Mouse (Mus musculus): ENCODE measurements around the gene Cpm. TPM values are rescaled to one million over a fixed set of nuclear protein-coding genes. Genes with fewer than 3 reads are reported as not detected.

The Cpm gene
- polyA plus RNA-seq, 1 experiment from 2014 or later: 69.8 TPM

DNA sequence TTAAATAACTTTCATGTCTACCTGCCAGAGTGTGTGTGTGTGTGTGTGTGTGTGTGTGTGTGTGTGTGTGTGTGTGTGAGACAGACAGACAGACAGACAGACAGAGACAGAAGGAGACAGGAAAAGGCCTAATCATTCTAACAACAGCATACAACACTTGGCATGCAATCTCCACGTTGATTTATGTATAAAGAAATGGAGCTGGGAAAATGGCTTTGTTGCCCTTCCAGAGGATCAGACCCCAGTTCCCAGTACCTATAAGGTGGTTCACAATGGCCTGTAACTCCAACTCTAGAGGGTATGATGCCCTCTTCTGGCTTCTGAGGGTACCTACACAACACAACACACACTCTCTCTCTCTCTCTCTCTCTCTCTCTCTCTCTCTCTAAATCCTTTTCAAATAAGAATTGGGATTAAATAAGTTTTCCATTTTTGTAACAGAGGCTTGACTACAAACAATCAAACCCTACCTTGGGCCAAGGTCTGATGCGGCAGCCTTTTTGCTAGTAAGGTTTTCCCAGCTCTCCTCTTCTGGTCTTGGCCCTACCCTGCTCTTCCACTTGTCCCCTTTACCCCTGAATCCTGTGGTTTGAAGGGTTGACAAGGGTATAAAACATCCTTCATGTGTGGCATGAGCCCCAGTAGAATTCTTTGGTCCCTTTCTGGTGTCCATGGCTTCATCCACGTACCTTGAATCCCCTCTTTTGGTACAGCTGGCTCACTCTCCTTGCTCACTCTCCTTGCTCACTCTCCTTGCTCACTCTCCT, 6.7 kb downstream of the Cpm start:
- Histone ChIP-seq H3K27ac (no peak overlapping the region), H3K27me3 (no peaks in the 10 kb centered on the region), H3K4me3 (no peak overlapping the region), H3K9me3 (no peaks in the 10 kb centered on the region), H3K4me2 (no peak overlapping the region), H3K4me1 (no peaks in the 10 kb centered on the region), H3K36me3 (no peaks in the 10 kb centered on the region), H3K9ac (no peak overlapping the region)
- no peak for ATAC-seq (ENCODE audit: insufficient number of reproducible peaks, low FRiP score, low TSS enrichment, low read depth)
- WGBS: 86% methylated on average over 3 of the region's 3 CpGs

DNA sequence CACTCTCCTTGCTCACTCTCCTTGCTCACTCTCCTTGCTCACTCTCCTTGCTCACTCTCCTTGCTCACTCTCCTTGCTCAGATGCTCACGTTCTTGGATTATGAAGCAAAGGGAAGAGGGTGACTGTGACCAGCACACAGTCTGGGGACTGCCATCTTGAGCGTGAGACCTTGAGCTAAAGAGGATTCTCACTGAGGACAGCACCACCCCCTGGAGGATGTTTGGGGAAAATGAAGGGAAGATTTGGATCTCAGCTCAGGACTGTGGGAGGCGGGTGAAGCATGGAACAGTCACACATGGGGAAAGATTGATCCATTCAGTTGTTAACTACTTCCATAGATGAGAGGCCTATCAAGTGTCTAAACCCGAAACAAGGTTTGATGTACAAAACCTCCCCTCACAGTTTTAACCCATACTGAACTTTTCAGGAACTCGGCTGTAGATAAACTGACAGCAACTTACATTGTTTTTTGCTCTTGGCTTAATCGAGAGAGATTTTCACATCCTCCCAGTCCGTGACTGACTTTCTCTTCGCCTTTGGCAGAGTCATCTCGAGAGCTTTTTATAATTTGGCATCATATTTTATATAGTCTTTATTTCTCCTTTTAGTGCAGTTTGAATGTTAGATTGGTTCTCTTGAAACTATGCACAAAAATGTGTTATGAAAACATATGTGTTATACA, 7.9 kb downstream of the Cpm start:
- H3K9me3 ChIP-seq: no peaks in the 10 kb centered on the region
- WGBS: 61% methylated on average over 9 of the region's 9 CpGs

DNA sequence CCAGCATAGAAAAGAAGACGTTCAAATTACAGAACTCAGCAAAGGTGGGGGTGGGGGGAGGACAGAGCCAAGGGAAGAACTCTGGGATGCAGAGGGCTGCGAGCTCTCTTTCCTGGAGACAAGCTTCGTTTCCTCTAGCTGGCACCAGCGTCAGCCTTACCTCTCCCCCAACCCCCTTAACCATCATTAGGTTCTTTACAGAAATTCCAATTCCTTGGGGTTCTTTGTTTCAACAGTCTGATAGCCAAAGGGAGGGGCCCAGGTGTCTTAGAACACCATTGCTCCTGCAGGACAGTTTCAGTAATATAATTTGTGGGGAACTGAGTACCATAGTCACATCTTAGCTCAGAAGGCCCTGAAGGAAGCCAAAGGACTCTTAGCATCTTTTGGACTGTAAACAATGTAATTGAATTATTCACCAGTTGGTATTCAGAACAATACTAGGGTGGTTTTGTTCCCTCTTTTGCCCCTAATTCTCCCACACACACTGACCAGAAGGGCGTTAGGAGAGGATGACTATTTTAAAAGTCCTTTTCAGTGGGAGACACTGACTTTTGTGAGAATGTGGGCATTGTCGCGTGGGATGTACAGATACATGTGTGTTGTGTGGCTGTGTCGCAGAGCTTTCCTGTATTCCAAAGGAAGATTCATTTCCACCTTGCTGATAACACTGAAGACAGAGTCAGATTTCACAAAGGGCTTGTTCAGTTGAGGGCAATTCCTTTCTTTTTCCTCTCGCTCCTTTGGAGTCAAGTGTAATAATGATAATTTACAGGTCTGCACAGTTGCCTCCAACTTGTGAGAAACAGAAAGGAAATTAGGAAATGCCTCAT, 8.7 kb downstream of the Cpm start:
- Histone ChIP-seq H3K27ac (no peak overlapping the region), H3K27me3 (no peaks in the 10 kb centered on the region), H3K36me3 (no peaks in the 10 kb centered on the region), H3K4me1 (no peaks in the 10 kb centered on the region), H3K4me2 (no peak overlapping the region), H3K9ac (no peak overlapping the region), H3K4me3 (no peak overlapping the region), H3K9me3 (no peaks in the 10 kb centered on the region)
- no peak for ATAC-seq (ENCODE audit: insufficient number of reproducible peaks, low FRiP score, low TSS enrichment, low read depth)
- WGBS: 71% methylated on average over 9 of the region's 9 CpGs

More for the DNA sequence above, 7.9 kb downstream of the Cpm start:
- H3K4me3 ChIP-seq: no peak overlapping the region
- H3K27ac ChIP-seq: no peak overlapping the region
- no peaks in the 10 kb centered on the region for H3K27me3 ChIP-seq
- no peak for ATAC-seq (ENCODE audit: insufficient number of reproducible peaks, low FRiP score, low TSS enrichment, low read depth)
- no peaks in the 10 kb centered on the region for H3K36me3 ChIP-seq
- no peak overlapping the region for H3K9ac ChIP-seq
- no peaks in the 10 kb centered on the region for H3K4me1 ChIP-seq
- H3K4me2 ChIP-seq: no peak overlapping the region

DNA sequence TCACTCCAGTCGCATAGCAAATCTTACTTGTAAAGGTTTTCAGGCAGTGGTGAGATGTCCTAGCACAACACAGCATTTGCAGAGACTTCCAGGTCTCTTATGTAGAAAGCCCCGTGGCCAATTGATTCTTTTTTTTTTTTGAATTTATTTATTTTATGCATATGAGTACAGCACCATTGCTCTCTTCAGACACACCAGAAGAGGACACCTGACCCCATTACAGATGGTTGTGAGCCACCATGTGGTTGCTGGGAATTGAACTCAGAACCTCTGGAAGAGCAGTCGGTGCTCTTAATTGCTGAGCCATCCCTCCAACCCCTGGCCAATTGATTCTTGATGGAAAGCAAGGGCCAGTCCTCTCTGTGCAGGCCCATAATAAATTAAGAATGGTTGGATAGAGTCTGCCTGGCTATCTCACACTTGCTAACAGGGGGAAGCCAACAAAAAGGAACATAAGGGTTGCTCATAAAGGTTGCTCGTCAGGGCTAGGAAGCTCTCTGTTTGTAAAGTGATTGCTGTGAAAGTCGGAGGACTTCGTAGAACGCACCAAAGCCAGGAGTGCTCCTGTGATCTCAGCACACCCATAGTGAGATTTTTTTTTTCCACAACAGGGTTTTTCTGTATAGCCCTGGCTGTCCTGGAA, 9.4 kb downstream of the Cpm start:
- H3K9ac ChIP-seq: no peak overlapping the region
- no peak overlapping the region for H3K4me2 ChIP-seq
- H3K27me3 ChIP-seq: no peaks in the 10 kb centered on the region
- no peak overlapping the region for H3K4me3 ChIP-seq
- H3K9me3 ChIP-seq: no peaks in the 10 kb centered on the region
- ATAC-seq (ENCODE audit: insufficient number of reproducible peaks, low FRiP score, low TSS enrichment, low read depth): no peak
- H3K27ac ChIP-seq: no peak overlapping the region
- no peaks in the 10 kb centered on the region for H3K36me3 ChIP-seq
- 87% methylated on average over 7 of the region's 7 CpGs for WGBS
- 0 out of 2 replicates have a peak, but pooled peaks cover 4% of the 10 kb centered on the region for H3K4me1 ChIP-seq

DNA sequence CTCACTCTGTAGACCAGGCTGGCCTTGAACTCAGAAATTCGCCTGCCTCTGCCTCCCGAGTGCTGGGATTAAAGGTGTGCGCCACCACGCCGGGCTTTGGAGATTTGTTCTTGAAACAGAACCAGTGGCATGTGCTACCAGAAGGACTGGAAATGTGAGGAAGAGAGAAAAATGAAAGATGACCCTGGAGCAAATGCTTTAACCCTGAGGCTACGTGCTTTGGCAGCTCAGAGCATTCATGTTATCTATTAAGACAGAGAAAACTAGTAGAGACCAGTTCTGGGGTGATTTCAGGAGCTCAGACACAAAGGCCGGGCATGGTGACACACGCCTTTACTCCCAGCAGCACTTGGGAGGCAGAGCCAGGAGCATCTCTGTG, 9.9 kb downstream of the Cpm start:
- no peaks in the 10 kb centered on the region for H3K9me3 ChIP-seq
- H3K9ac ChIP-seq: no peak overlapping the region
- no peak overlapping the region for H3K27ac ChIP-seq
- no peaks in the 10 kb centered on the region for H3K27me3 ChIP-seq
- H3K4me3 ChIP-seq: no peak overlapping the region
- peaks cover 5% of the 10 kb centered on the region; the same call in 1 of the 2 replicates for H3K4me1 ChIP-seq
- H3K4me2 ChIP-seq: no peak overlapping the region
- 86% methylated on average over 8 of the region's 8 CpGs for WGBS
- no peak for ATAC-seq (ENCODE audit: insufficient number of reproducible peaks, low FRiP score, low TSS enrichment, low read depth)
- H3K36me3 ChIP-seq: no peaks in the 10 kb centered on the region

DNA sequence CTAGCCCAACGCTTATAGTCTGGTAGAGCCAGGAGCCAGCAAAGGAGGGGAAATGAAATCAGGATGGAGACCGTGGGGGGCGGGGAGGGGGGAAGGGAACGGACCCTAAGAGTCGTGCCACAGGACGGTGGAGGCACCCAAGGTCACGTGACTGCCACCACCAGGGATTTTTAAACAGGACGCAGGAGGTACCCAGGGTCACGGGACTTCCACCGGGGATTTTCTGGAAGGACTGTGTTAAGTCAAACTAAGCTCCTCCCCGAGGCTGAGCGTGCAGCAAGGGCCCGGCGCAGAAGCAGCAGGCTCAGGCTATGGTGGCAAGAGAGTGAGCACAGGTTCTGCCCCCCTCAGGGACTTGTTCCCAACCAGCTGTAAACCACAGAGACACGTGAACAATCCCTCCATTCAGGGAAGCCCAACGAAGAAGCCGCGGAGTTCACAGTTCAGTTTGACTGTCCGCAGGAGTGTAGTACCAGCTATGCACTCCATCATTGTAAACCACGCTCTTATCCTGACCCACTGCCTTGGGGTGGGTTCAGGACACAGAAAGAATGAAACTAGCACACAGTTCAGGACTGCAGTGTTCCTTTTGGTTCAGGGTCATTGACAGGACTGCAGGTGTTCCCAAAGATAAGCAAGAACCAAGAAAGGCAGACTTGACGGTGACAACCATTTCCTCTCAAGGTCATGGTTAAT, 10.7 kb downstream of the Cpm start:
- Histone ChIP-seq H3K27me3 (no peaks in the 10 kb centered on the region), H3K4me2 (no peak overlapping the region), H3K27ac (no peak overlapping the region), H3K9me3 (no peaks in the 10 kb centered on the region), H3K4me3 (no peak overlapping the region), H3K4me1 (peaks cover 10% of the 10 kb centered on the region; the same call in 1 of the 2 replicates), H3K36me3 (no peaks in the 10 kb centered on the region), H3K9ac (no peak overlapping the region)
- WGBS: 54% methylated on average over 21 of the region's 21 CpGs
- ATAC-seq (ENCODE audit: insufficient number of reproducible peaks, low FRiP score, low TSS enrichment, low read depth): no peak

DNA sequence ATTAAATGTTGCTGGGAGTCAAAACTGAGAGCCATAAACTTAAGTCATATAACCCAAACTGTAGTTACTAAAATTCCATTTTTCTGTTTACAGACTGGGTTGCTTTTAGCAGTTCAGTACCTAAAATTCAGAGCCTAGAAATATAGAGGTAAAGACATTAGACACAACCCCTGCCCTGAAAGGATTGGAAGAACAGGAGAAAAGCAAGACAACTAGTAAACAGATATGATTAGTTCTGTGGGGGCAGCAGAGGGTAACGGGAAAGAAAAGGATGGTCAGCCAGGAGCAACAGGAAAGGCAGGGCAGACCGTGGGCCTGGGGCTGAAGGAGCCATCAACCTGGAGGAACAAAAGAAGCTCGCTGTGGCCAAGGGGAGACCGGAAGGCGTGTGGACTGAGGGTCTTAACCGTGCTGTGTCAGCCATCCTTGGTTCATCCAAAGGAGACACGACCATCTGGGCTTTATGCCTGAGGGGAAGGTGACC, 11.3 kb downstream of the Cpm start:
- no peaks in the 10 kb centered on the region for H3K9me3 ChIP-seq
- 77% methylated on average over 7 of the region's 7 CpGs for WGBS
- no peaks in the 10 kb centered on the region for H3K36me3 ChIP-seq
- no peak overlapping the region for H3K9ac ChIP-seq
- ATAC-seq (ENCODE audit: insufficient number of reproducible peaks, low FRiP score, low TSS enrichment, low read depth): no peak
- H3K4me1 ChIP-seq: peaks cover 10% of the 10 kb centered on the region; the same call in 1 of the 2 replicates
- no peak overlapping the region for H3K27ac ChIP-seq
- H3K4me3 ChIP-seq: no peak overlapping the region
- H3K27me3 ChIP-seq: no peaks in the 10 kb centered on the region
- no peak overlapping the region for H3K4me2 ChIP-seq

DNA sequence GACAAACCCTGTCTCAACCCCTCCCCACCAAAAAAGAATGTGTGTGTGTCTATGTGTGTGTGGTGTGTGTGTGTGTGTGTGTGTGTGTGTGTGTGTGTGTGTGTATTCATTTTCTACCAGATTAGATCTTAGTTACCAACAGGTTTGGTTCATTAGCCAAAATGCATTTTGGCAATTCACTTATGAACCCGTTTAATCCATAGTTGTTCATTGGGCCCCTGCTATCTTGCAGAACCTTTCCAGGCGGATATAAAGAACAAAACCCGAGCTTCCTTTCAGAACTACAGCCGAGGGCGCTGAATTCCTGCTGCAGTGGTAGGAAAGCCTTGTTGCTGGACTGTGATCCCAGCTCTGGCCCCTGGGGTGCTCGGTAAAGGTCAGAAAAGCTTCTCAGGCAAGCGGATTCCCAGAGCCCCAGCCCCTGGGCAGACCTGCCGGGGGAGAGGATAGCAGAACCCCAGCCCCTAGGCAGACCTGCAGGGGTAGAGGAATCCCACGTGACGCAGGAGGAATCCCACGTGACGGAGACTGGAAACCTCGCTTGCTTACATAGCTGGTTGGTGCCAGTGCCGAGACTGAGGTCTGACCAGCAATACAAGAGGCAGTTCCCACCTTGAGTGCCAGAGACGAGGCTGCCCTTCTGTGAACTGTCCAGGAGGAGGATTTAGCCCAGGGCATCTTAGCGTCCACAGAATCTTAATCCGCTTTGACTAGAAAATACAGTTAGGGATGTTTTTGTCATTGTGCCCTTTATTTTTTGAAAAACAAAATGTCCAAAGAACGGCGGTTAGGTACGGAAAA, 12.3 kb downstream of the Cpm start:
- no peak for ATAC-seq (ENCODE audit: insufficient number of reproducible peaks, low FRiP score, low TSS enrichment, low read depth)
- no peak overlapping the region for H3K9ac ChIP-seq
- no peak overlapping the region for H3K4me2 ChIP-seq
- peaks cover 10% of the 10 kb centered on the region; the same call in 1 of the 2 replicates for H3K4me1 ChIP-seq
- no peaks in the 10 kb centered on the region for H3K27me3 ChIP-seq
- H3K9me3 ChIP-seq: no peaks in the 10 kb centered on the region
- 54% methylated on average over 20 of the region's 20 CpGs for whole genome bisulfite sequencing
- no peaks in the 10 kb centered on the region for H3K36me3 ChIP-seq
- no peak overlapping the region for H3K4me3 ChIP-seq
- no peak overlapping the region for H3K27ac ChIP-seq

DNA sequence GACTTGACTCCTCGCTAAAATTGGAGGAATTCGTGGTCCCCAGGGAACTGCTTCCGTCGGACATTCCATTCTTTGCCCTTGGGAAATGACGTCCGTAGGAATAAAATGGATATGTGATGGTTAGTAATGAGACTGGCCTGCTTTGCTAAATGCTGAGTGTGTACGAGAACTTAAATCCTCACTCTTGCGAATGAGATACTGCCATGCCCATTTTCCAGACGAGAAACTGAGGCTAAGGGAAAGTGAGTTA, 12.8 kb downstream of the Cpm start:
- H3K27ac ChIP-seq: no peak overlapping the region
- WGBS: 81% methylated on average over 9 of the region's 9 CpGs
- no peak overlapping the region for H3K4me2 ChIP-seq
- H3K4me1 ChIP-seq: peaks cover 11% of the 10 kb centered on the region; the same call in 1 of the 2 replicates
- no peak overlapping the region for H3K4me3 ChIP-seq
- no peaks in the 10 kb centered on the region for H3K9me3 ChIP-seq
- H3K9ac ChIP-seq: no peak overlapping the region
- ATAC-seq (ENCODE audit: insufficient number of reproducible peaks, low FRiP score, low TSS enrichment, low read depth): no peak
- no peaks in the 10 kb centered on the region for H3K27me3 ChIP-seq
- no peaks in the 10 kb centered on the region for H3K36me3 ChIP-seq

DNA sequence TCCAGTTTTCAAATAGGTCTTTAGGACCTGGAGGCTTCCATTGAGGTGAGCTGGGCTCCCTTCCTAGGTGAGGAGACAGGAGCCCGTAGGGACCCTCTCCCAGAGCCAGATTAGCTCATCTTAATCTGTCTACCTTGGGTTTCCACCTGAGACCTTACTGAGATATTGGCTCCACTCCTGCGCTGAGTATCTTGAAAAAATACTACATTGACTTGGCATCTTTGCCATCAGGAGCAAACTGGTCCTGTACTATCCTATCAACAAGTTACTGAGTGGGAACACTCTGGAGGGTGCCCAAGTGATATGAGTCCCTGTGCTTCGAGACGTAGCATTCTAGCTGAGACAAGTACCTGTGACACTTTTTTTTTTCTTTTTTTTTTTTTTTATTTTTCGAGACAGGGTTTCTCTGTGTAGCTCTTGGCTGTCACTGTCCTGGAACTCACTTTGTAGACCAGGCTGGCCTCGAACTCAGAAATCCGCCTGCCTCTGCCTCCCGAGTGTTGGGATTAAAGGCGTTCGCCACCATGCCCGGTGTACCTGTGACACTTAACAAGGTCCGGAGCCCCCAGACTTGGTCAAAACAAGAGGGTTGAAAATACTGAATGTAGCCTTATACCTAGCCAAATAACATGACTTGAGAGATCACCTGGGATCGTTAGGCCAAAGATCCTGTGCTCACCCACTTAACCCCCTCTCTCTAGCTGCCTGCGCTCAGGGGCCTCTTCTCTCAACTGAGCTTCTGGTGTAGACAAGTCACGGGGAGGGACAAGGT, 13.4 kb downstream of the Cpm start:
- 89% methylated on average over 15 of the region's 15 CpGs for WGBS

More for the DNA sequence above, 13.4 kb downstream of the Cpm start:
- Histone ChIP-seq H3K9me3 (no peaks in the 10 kb centered on the region), H3K4me3 (no peak overlapping the region), H3K9ac (no peak overlapping the region), H3K4me1 (peaks cover 13% of the 10 kb centered on the region; the same call in 1 of the 2 replicates), H3K4me2 (no peak overlapping the region), H3K27ac (no peak overlapping the region), H3K27me3 (no peaks in the 10 kb centered on the region), H3K36me3 (no peaks in the 10 kb centered on the region)
- ATAC-seq (ENCODE audit: insufficient number of reproducible peaks, low FRiP score, low TSS enrichment, low read depth): no peak
